Mouse (Mus musculus) activated CD4-positive, CD25-positive, alpha-beta regulatory T cell, adult 4 months (primary cell): ENCODE data around the gene Hemgn. TPM values are rescaled to one million over a fixed set of nuclear protein-coding genes. Genes with fewer than 3 reads are reported as not detected.

Experiments used
- ATAC-seq: one replicate; pipeline ENCODE4 v1.8.0; 2017
- polyA plus RNA-seq, 2 experiments: library from polyadenylated mRNA; unstranded; fragments of 100-300 nt; shearing (Covaris generic); gene quantifications; one replicate each; pipeline ENCODE4 v1.2.1; 2017

Hemgn gene
- polyA plus RNA-seq, 2 experiments from 2014 or later = 0.93 to 2.7 TPM

GRCm38 (mm10) chr4:46412113-46412512, 1.2 kb downstream of the Hemgn start:
- no peak for ATAC-seq

GRCm38 (mm10) chr4:46411489-46411888, 1.8 kb downstream of the Hemgn start:
- peak; percentile 49 for ATAC-seq

GRCm38 (mm10) chr4:46410677-46411076, 2.6 kb downstream of the Hemgn start:
- ATAC-seq = no peak

DNA sequence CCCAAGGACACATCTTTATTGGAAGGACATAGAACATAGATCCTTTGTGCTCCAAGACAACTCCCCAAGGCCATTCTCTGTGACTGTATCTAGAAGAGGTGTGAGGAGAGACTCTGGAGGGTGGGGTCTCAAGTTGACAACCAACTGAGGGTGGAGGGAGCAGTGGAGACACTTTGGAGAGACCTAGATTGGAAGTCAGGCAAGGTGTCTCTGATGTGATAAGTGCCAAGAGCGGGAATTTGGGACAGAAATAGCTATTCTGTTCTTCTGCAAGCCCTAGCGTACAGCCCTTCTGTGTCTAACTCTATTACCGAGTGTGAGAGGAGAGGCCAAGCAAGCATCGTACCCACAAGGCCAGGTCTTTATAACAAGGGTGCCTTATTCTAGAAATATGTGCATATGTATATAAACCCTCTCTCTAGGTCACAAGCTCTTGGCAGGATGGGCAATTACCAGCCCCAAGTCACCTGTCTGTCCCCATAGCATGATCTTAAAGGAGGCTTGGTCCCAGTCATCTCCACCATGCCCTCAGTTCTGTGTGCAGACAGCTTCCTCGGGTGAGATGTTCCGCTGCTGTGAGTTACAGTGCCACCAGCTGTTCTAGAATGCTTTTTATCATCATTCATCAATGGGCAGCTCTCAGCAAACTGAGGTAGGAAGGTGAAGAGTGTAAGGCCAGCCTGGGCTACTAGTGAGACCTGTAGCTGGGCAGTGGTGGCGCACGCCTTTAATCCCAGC, 6.2 kb downstream of the Hemgn start:
- ATAC-seq = no peak

DNA sequence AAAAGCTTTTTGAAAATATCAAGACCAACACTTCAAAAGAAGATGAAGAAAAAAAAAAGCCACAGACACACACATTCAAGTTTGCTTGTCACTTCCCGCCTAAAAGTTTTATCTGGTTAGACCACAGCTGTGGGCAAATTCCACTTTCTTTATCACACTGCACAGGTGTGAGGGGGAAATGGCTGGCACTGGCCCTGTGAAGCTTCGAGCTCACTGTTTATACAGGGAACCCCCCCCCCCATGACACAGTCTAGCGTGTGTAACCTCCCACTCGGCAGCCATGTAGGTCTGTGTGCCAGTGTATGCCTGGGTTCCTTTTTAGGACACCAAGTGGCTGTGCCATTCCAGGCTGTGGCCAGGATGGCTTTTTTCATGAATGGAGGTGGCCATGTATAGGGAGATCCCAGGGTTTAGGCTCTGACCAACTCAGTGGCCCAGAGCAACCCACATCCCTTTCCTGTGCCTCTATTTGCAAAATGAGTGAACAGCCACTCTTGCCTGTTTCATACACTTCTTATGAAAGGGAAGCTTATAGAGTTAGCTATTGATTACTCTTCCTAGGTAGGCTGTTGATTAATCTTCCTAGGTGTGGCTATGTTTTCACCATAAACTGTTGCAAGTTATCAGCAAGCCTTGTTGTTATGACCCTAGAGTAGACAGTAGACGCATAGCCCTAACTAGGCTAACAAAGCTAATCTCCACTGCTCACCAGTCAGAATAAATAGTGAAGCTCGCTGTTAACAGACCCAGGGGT, 9.1 kb downstream of the Hemgn start:
- peak; percentile 85 for ATAC-seq

- ATAC-seq = no peak
Measured at GRCm38 (mm10) chr4:46398839-46399238, 14.5 kb downstream of the Hemgn start.

DNA sequence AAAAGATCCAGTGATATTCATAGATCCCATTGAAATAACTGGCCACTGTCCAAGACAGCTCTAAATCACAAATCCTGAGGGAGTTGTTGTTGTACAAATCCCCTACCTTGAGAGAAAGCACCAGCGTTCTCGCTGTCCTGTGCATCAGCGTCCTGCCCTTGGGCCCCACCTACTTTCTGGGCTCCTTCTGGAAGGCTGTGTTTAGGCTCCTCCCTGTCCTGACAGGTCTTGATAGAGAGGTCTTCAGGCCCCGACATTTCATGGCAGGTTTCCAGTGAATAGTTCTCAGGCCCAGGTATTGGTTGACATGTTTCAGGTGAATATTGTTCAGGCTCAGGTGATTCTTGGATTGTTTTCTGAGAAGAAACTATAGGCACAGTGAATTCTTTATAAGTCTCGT, 17.6 kb downstream of the Hemgn start:
- ATAC-seq = no peak

GRCm38 (mm10) chr4:46394388-46394787, 18.9 kb downstream of the Hemgn start:
- no peak for ATAC-seq

DNA sequence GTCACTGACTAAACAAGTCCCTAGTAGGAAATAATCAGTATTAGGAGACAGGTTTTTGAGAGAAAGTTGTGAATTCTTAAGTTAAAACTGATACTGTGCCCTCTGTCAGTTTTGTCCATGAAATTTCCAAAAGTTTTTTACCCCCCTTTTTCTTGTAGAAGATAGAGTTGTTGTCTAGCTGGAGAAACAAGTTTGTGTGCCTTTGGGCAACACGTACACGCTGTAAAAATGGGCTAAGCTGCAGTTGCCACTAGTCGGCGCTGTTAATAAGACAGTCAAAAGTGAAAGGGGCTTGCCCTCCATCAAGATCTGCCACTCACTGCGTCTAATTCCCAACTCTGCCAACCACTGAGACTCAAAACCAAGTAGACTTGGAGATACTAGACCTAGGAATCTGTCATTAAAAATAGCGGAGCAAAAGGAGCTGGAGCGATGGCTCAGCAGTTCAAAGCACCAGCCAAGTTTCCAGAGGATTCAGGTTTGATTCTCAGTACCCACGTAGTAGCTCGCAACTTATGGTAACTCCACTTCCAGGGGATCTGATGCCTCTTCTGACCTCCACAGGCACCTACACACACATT, 22.8 kb downstream of the Hemgn start:
- peak; percentile 38 for ATAC-seq

- no peak for ATAC-seq
Measured at GRCm38 (mm10) chr4:46389612-46390341, 23.5 kb downstream of the Hemgn start.

DNA sequence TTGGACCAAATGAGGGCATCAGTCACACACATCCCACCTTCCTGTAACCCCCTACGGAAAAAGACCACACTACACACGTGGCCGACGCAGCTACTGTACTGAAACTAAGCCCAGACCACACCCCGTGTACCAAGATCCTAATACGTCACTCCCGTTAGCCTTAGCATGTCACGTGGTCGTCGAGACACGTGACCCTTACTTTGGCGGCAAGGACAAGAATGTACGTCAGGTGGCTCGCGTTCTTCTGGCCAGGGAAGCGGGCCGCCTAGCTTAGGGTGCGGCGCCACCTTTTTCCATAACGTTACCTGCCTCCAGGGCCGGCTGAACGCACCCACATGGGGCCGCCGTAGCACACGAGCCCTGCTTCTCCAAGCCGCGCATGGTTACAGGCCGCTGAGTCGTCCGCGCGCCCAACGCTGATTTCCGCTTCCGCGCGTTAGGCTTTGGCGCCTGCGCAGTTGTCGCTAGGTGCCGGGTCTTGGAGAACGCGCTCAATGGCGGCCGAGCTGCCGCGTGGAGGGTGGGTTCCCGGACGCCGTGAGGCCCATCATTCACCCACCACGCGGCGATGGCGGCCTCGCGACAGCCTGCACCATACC, 24.2 kb downstream of the Hemgn start, which contains the start of gene Trmo:
Gene Trmo, minus strand, starts transcription at position 425 of the 599 bp plus-strand sequence.
- ATAC-seq = peak; percentile 93

DNA sequence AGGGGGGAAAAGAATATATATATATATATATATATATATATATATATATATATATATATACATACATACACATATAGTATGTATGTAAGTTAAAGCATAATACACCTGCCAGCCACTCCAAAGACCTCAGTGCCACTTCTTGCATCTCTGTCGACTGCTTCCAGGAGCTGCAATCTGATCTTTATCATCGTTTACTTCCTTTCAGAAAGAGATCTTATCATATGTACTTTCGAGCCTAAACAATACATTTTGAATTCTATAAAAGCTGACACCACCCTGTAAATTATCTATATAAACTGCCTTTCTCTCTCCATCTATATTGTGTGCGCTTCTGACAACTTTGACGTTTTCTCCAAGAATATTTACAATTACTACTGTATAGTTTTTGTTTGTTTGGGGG, 24.8 kb downstream of the Hemgn start:
- peak; percentile 30 for ATAC-seq

DNA sequence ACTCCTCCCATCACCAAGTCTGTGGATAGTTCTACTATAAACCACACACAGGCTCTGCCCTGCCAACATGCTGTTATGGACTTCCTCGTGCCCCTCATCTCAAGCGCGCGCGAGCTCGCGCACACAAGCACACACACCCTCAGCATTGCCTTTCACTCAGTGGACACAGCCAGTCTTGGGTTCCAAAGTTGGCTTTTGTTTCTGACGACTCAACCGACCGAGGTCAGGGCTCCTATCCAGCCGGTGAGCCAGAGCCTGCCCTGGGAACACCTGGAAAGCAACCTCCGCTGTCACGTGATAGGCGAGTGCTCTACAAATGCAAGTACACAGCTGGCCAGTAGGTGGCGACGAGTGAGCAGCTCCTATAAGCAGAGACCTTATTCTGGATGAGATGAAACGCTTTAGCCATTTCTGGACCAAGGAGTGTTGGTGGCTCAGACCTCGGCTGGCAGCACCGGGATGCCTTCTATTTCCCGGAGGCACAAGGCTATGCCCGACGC, 38.4 kb downstream of the Hemgn start:
- ATAC-seq = peak; percentile 76

GRCm38 (mm10) chr4:46374455-46374854, 38.9 kb downstream of the Hemgn start:
- ATAC-seq = no peak

DNA sequence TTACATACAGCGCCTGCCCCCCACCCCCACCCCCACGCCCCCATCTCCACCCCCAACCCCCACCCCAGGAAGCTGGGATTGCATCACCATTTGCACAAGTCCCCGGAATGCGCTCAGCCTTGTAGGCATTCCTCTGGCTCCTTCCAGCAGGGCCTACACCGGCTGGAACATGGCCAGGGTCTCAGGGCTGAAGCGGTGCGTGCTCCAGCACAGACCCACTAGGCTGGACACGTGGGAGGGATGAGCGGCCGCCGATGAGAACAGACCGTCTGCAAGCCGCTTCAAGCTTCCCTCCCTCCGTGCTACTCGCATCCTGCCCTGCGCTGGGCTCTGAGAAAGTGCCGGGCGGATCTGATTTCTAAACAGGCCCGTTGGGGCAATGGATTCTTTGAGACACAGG, 42.3 kb downstream of the Hemgn start:
- no peak for ATAC-seq

DNA sequence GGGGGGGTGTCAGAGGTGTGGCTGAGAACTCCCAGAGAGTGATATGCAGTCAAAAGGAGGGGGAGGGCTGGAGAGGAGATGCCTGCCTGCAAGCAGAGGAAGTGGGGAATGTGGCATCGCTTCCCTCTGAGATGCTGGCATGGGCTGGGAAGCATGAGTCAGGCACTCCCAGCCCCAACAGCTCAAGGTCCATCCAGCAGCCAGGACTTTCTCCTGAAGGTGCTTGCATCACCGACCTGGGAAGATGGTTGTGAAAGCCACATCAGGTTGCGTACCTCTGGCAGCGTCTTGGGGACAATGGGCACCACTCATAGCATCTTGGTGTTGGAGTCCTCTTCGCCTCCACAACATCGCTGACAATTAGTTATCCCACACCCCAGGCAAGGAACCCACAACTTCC, 42.9 kb downstream of the Hemgn start:
- ATAC-seq = no peak

- no peak for ATAC-seq
Measured at GRCm38 (mm10) chr4:46369070-46369469, 44.2 kb downstream of the Hemgn start.

DNA sequence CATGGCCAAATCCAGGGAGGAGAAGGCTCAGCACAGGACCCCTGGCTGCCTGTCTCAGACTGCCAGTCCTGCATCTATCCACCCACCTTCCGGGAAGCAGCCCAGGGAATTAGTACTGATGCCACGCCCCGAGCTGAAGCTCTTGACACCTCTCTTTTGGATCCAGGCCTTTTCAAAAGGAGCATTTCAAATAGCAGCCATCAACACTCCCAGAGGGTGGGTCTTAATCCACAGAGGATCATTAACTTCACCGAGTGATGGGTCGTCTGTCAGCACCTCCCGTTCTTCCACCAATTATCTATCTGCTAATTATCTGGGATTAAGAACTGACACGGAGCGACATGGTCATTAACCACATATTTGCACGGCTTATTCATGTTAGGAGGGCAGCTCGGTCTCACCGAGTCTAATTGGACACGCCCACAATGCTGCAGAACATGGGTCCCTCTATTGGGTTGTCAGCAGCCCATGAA, 45.8 kb downstream of the Hemgn start:
- ATAC-seq = no peak

DNA sequence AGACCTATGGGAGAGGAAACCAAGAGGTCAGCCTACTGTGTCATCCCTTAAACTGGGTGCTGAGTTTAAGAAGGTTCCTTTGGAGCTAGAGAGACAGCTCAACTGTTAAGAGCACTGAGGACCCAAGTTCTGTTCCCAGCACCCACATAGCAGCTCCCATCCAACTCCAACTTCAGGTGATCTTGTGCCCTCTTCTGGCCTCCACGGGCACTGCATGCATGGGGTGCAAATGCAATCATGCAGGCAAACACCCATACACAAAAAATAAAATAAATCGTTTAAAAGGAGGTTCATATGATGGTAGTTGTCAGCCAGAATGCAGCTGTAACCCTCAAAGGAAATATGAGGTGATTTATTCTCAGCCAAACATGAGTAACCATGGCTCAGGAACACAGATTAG, 48.9 kb downstream of the Hemgn start:
- no peak for ATAC-seq

DNA sequence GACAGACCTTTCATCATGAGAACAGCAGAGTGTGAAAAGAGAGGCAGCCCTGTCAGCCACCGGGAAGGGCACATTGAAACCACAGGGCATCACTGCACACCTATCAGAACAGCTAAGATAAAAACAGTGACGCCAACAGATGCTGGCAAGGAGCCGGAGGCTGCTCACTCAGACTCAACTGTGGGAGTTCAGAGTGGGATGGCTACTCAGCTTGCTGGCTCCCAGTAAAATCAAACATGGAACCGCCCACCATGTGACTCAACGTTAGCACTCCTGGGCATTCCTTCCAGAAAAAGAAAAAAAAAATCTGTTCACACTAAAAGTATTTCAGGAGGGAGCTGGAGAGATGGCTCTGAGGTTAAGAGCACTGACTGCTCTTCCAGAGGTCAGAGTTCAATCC, 52.0 kb downstream of the Hemgn start:
- no peak for ATAC-seq

- ATAC-seq = no peak
Measured at GRCm38 (mm10) chr4:46359539-46360253, 53.6 kb downstream of the Hemgn start.
